Mouse (Mus musculus) skeletal muscle tissue, postnatal 0 days (tissue): ENCODE data around the gene Hist1h2bh. TPM values are rescaled to one million over a fixed set of nuclear protein-coding genes. Genes with fewer than 3 reads are reported as not detected.

Source experiments
- microRNA-seq, 2 experiments: library from miRNA; unstranded; fragments of <30 nt; microRNA quantifications; one replicate each; pipeline ENCODE4; 2016
- polyA plus RNA-seq: library from polyadenylated mRNA; unstranded; fragments of >200 nt; fragmentation: Nextera tagmentation; extraction: Ambion mirVana; gene quantifications from 2 replicates; pipeline ENCODE4 v1.2.1, GENCODE M21; 2015

The Hist1h2bh gene
- polyA plus RNA-seq, 1 experiment from 2014 or later, result 0.44 TPM

Small RNAs within 50 kb of the gene (microRNA-seq; reads per million reads assigned to microRNA genes)
- 0 reads per million in 2 experiments for gene Gm44297
- 0 reads per million in 2 experiments for gene Gm44359
- 0 reads per million in 2 experiments for gene Gm44394
- gene n-TStga1, result 0.10 to 0.42 reads per million in 2 experiments

Other genes with a start within 250 kb of the Hist1h2bh start
- 18.7 and 18.8 TPM in 2 replicates for gene Zfp322a, start 174.2 kb downstream of the Hist1h2bh start, polyA plus RNA-seq
- 8.7 and 9.1 TPM in 2 replicates for gene Abt1, start 119.5 kb downstream of the Hist1h2bh start, polyA plus RNA-seq
- not detected in 2 replicates for gene Btn1a1, start 77.5 kb downstream of the Hist1h2bh start, polyA plus RNA-seq
- gene Btn2a2, start 54.5 kb downstream of the Hist1h2bh start, polyA plus RNA-seq, result 0.07 TPM in 1 of 2 replicates, not detected in the other
- 38.5 and 44.1 TPM in 2 replicates for gene Hist1h4h, start 12.3 kb downstream of the Hist1h2bh start, polyA plus RNA-seq
- gene Hist1h2af, start 9.5 kb downstream of the Hist1h2bh start, polyA plus RNA-seq, result 1.8 and 3.4 TPM in 2 replicates
- gene Hist1h3g, start 8.0 kb downstream of the Hist1h2bh start, polyA plus RNA-seq, result 1.00 and 1.2 TPM in 2 replicates
- gene Hist1h3f, start 660 bp upstream of the Hist1h2bh start, polyA plus RNA-seq, result 0.50 and 0.59 TPM in 2 replicates
- 0.80 TPM in 1 of 2 replicates, not detected in the other for gene Hist1h4f, start 8.3 kb upstream of the Hist1h2bh start, polyA plus RNA-seq
- 0.58 and 0.85 TPM in 2 replicates for gene Hist1h1d, start 9.9 kb upstream of the Hist1h2bh start, polyA plus RNA-seq
- gene Hist1h3e, start 19.0 kb upstream of the Hist1h2bh start, polyA plus RNA-seq, result 2.3 and 2.8 TPM in 2 replicates
- gene Hist1h2ae, start 27.8 kb upstream of the Hist1h2bh start, polyA plus RNA-seq, result 20.1 and 21.8 TPM in 2 replicates
- 3.8 and 4.3 TPM in 2 replicates for gene Hist1h2bg, start 28.0 kb upstream of the Hist1h2bh start, polyA plus RNA-seq
- 1.8 and 2.3 TPM in 2 replicates for gene Hist1h2bf, start 30.8 kb upstream of the Hist1h2bh start, polyA plus RNA-seq
- gene Hist1h2ad, start 31.0 kb upstream of the Hist1h2bh start, polyA plus RNA-seq, result 0.91 TPM in 2 replicates
- 4.4 and 4.9 TPM in 2 replicates for gene Hist1h3d, start 32.4 kb upstream of the Hist1h2bh start, polyA plus RNA-seq
- gene Hist1h4d, start 38.2 kb upstream of the Hist1h2bh start, polyA plus RNA-seq, result 25.5 and 29.4 TPM in 2 replicates
- 4.5 and 5.7 TPM in 2 replicates for gene Hist1h2be, start 77.7 kb upstream of the Hist1h2bh start, polyA plus RNA-seq
- 12.7 and 15.0 TPM in 2 replicates for gene Hist1h1e, start 79.2 kb upstream of the Hist1h2bh start, polyA plus RNA-seq
- 0.88 and 1.4 TPM in 2 replicates for gene Hist1h2ac, start 140.6 kb upstream of the Hist1h2bh start, polyA plus RNA-seq
- gene Hist1h2bc, start 140.8 kb upstream of the Hist1h2bh start, polyA plus RNA-seq, result 186 and 234 TPM in 2 replicates
- gene Hist1h1t, start 152.4 kb upstream of the Hist1h2bh start, polyA plus RNA-seq, result not detected in 2 replicates
- 1.3 and 2.7 TPM in 2 replicates for gene Hist1h4c, start 155.1 kb upstream of the Hist1h2bh start, polyA plus RNA-seq
- gene Hfe, start 167.5 kb upstream of the Hist1h2bh start, polyA plus RNA-seq, result 9.6 and 16.8 TPM in 2 replicates
- gene Hist1h1c, start 195.4 kb upstream of the Hist1h2bh start, polyA plus RNA-seq, result 191 and 322 TPM in 2 replicates
- 0.67 and 1.1 TPM in 2 replicates for gene Hist1h3c, start 202.2 kb upstream of the Hist1h2bh start, polyA plus RNA-seq
- 0.82 and 1.4 TPM in 2 replicates for gene Hist1h2bb, start 203.3 kb upstream of the Hist1h2bh start, polyA plus RNA-seq
- gene Hist1h2ab, start 207.7 kb upstream of the Hist1h2bh start, polyA plus RNA-seq, result 10.2 and 10.4 TPM in 2 replicates
- gene Hist1h3b, start 208.9 kb upstream of the Hist1h2bh start, polyA plus RNA-seq, result 2.4 and 4.3 TPM in 2 replicates
- gene Hist1h4b, start 213.6 kb upstream of the Hist1h2bh start, polyA plus RNA-seq, result 0.83 TPM in 1 of 2 replicates, not detected in the other
- 0.61 and 1.1 TPM in 2 replicates for gene Hist1h4a, start 217.8 kb upstream of the Hist1h2bh start, polyA plus RNA-seq
- gene Hist1h3a, start 219.0 kb upstream of the Hist1h2bh start, polyA plus RNA-seq, result 0.85 and 1.7 TPM in 2 replicates
- 1.2 and 2.0 TPM in 2 replicates for gene Hist1h1a, start 220.3 kb upstream of the Hist1h2bh start, polyA plus RNA-seq
- gene Trim38, start 226.5 kb upstream of the Hist1h2bh start, polyA plus RNA-seq, result 0.34 and 0.38 TPM in 2 replicates